Mouse (Mus musculus) lung, postnatal 0 days (tissue): Measurements from ENCODE around the gene Sytl3.
"Not testable (repeated sequence)": the region's sequence is repeated elsewhere in the genome, so short reads cannot be mapped to it uniquely, and the experiment has no call there.

ENCODE experiments used
- CTCF ChIP-seq: IDR thresholded peaks from 2 replicates; pipeline ENCODE4 v1.5.1; 2016; ENCODE audit warnings: antibody characterized with exemption, mild to moderate bottlenecking
- EP300 ChIP-seq: IDR thresholded peaks from 2 replicates; pipeline ENCODE4 v1.6.1; 2016; ENCODE audit warnings: antibody characterized with exemption, mild to moderate bottlenecking, control low read depth

- TF ChIP-seq CTCF, EP300: not testable (repeated sequence)
Observed at GRCm38 (mm10) chr17:6616731-6617130, 42.2 kb upstream of the Sytl3 start.
